Mouse (Mus musculus) thymus, postnatal 4 days (tissue): Measurements from ENCODE around the gene Rassf6.
"Not testable (repeated sequence)": the region's sequence is repeated elsewhere in the genome, so short reads cannot be mapped to it uniquely, and the experiment has no call there.

Source experiments
- DNase-seq: peaks from one replicate; pipeline ENCODE4 v3.0.0; 2021

Gene Rassf6

DNA sequence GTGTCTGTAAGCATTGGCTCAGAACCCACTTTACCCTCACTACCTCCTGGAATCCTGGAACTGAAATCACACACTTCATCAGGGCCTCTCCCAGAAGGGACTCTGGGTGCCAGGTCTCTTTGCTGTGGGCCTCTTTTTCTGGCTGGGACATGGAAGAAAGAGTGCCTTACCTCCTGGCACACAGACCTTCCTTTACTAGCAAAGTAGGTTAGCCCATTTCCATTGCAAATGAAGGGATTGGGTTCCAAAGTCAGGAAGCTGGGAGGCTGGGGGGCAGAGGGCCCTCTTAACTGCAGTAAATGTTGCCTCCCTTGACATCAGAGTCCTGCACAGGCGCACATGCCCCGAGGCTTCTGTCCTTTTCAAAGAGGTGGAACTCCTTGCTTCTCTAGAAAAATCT lies 17.2 kb downstream of the Rassf6 start:
- no peak for DNase-seq

DNA sequence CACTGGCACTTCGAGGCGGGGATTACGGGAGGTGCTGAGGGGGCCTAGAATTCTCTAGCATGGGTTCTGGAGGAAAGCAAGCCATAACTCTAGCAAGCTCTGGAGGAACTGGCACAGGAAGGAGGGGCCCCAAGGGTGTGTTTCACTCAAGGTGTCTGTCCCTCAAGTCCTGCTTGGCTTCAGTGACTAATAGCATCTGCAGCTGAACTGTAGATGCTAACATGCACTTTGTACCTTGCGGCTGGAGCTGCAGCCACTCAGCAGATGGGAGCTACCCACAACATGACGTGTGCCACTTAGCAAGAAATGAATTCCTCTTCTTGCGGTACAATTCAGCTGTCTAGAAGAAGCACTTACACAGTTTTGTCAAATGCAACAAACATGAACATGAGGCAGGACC lies 18.7 kb downstream of the Rassf6 start:
- DNase-seq, result no peak

GRCm38 (mm10) chr5:90621316-90621715 lies 19.1 kb downstream of the Rassf6 start:
- DNase-seq, result no peak

DNA sequence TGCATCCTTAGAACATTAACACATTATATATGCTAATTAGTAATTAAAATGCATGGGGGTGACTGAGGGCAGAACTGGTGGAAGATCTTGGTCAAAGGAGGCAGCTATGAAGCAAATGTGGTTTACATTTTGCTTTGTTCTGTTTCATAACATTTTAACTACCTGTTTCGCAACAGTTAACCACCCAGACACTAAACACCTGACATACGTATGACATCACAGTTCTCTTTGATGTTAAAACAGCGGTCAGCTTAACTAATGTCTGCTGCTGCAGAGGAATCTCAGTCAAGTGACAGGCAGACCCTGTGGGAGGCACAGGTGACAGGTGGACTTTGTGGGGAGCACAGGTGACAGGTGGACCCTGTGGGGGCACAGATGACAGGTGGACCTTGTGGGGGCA lies 22.6 kb downstream of the Rassf6 start:
- no peak for DNase-seq

DNA sequence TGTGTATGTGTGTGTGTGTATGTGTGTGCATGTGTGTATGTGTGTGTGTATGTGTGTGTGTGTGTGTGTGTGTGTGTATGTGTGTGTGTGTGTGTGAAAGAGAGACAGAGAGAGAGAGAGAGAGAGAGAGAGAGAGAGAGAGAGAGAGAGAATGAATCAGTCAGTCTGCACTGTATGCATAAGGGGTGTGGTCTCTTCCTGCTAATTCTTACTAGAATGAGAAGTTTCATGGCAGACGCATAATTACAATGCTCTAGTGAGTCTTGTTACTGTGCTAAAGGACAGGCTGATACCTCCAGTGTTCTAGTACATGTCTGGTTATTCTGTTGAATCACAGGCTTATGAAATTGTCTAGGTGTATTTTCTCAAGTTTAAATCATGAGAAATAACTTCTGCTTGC lies 27.7 kb downstream of the Rassf6 start:
- DNase-seq, result not testable (repeated sequence)

GRCm38 (mm10) chr5:90611996-90612611 lies 28.4 kb downstream of the Rassf6 start:
- no peak for DNase-seq

DNA sequence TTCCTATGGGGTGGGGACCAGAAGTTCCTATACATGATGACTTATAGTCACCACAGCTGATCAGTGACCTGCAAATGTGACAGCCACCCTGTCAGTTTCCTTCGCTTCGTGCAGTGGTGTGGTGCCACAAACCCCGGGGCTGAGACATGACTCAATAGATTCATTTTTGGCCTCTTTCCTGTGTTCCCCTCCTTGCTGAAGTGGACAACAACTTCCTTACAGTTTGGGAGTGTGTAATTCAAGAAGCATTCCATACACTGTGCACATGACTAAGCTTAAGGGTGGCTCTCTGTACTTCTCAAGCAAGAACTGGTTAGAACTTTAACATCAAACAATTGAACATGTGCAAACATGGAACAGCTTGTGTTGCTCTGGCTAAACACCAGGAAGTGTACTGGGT lies 29.1 kb downstream of the Rassf6 start:
- no peak for DNase-seq

DNA sequence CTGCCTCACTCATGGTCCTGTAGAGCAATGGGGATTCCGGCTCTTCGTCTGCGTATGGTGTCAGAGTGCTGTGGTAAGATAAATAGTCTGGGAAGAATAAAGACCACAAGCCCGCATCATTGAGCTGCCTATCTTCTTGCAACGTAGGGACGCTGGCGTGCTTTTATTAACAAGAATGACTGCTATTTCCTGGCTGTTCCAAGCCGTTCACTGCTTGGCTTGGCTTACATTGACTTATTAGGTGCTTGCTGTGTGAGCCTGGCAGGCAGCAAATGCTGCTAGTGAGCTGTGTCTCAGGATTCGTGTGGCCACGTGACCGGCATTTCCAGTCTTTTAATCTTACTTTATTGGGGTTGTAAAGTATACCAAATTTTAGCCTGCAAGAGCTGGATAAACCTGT lies 31.6 kb downstream of the Rassf6 start:
- DNase-seq, result no peak

DNA sequence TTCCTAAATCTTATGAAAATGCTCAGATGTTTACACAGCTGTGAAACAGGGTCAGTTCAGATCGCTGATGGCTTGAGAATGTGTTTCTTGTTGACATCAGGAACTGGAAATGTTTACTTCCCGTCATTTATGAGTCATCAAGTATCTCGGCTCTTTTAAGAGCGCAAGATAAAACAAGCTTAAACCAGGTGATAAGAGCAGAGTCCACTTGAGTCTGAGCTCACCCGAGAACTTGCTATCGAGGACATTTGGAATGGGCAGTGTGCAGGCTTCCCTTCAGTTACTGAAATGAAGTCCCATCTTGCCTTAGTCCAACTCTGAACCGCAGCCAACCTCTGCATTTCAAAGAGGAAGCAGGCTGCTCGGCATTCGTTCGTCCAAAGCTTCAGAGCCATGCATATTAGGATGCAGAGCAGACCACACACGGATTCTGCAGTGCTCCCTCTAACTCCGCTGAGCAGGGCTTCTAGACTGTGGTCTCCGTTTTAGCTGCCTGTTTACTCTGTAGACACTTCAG lies 37.0 kb downstream of the Rassf6 start:
- DNase-seq, result no peak

DNA sequence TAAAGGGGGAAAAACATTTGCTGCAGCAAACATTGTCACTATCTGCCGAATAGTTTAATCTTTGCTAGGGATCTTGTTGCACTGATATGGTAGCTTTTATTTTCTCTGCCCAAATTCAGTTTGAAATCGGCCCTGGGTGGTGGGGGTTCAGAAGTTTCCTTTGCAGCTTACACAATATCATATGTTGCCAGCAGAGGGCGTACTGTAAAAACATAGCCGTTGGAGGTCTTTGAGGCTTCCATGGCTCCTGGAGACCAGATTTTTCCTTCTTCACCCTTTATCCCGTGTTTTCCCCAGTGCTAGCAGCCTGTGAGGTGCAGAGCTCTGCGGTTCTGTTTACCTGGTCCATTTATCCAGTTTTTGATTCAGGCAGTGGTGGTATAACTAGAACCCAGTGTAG lies 39.0 kb downstream of the Rassf6 start:
- peak; percentile 34 for DNase-seq

GRCm38 (mm10) chr5:90596155-90596554 lies 44.3 kb downstream of the Rassf6 start:
- DNase-seq, result no peak

GRCm38 (mm10) chr5:90594945-90595344 lies 45.5 kb downstream of the Rassf6 start:
- peak; percentile 28 for DNase-seq

- DNase-seq, result no peak
Observed at GRCm38 (mm10) chr5:90591936-90592335, 48.5 kb downstream of the Rassf6 start.

DNA sequence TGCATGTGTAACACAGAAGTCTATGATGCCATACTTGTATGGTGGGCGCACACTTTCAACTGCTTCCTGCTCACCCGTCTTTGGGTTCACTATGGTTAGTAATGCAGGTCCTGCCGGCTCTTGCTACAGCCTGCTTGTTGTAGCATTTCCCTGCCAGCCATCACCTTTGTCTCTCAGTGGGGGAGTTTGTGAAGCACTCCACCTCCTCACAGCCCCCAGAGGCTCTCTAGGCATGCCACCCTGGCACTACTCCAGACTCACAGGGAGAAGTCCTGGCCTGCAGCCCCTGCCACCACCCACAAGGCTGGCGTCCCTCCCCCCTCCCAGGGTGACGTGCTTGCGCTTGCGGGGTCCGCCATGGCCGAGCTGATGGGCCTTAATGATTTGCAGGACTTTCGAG lies 49.8 kb downstream of the Rassf6 start:
- no peak for DNase-seq

DNA sequence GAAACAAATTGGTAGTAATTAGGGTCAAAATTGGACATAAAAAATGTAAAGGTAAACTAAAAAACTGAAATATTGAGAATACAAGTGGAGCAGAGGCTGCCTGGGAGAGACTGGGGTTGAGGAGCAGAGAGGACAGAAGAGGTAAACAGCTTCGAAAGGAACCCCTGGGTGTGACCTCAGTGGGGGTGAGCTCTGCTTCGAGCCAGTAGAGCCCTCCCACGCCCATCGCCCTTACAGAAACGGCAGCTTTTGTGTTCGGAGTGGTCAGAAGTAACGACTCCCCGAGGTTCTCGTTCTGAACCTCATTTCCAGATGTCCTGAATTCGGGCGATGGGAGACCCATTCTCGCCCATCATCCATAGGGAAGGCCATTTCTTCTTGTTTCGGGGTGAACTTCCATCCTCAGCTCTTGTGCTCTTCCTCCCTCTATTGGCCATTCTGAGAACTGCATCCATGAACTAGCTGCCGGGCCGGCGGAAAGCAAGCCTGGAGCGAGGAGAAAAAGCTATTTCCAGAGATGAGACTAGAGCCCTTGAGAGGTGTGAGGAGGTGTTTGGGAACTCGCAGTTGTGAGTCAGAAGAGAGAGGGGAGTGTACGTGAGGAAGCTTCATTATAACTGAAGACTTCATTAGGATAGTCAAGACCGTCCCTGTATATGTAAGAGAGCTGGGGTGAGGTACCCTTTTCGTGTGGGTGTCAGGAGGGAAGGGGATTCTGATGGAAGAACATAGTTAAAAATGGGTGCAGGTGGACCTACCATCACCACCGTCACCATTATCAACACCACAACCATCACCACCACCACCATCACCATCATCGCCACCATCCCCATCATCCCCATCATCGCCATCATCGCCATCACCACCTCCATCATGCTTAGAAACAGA lies 51.5 kb downstream of the Rassf6 start:
- peak; percentile 62 for DNase-seq

GRCm38 (mm10) chr5:90588104-90588503 lies 52.4 kb downstream of the Rassf6 start:
- no peak for DNase-seq

GRCm38 (mm10) chr5:90586511-90586910 lies 53.9 kb downstream of the Rassf6 start:
- DNase-seq, result no peak

- no peak for DNase-seq
Observed at GRCm38 (mm10) chr5:90584799-90585198, 55.7 kb downstream of the Rassf6 start.

DNA sequence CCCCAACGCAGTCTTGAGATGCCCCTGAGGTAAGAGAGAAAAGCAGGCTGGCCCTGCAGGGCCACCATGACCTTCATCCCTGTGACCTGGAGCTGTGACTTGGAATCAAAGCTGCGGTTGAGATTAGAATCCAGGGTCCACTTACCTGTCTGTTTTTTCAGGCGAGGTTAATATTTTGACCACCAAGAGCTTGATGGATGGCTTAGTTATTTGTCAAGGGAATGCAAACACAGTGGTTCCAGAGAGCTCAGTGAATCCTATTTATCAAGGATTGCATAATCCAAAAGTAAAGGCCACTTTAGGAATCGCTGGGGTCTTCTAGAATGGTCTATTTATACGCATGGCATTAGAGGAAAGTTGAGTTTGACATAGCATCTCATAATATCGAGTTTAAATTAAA lies 58.3 kb downstream of the Rassf6 start:
- DNase-seq, result no peak

DNA sequence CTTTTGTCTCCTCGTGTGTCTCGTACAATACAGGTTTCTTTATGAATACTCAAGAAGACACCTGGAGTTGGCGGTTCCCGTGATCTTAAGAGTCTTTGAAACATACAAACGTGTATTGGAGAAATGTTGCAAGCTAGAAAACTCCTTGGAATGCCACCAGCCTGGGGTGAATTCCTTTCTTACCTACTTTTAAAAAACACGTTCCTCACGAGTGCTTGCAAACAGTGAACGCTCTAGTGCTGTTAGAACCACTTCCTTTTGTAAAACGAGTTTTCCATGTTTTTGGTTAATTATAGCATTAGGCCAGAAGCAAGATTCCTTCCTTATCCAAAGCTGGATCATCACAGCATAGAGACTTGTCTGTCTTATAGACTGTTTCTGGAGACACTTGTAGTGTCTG lies 60.9 kb downstream of the Rassf6 start:
- no peak for DNase-seq

- no peak for DNase-seq
Observed at GRCm38 (mm10) chr5:90577751-90578150, 62.7 kb downstream of the Rassf6 start.

- DNase-seq, result no peak
Observed at GRCm38 (mm10) chr5:90571216-90571615, 69.2 kb downstream of the Rassf6 start.

- no peak for DNase-seq
Observed at GRCm38 (mm10) chr5:90568338-90568737, 72.1 kb downstream of the Rassf6 start.

GRCm38 (mm10) chr5:90567788-90568187 lies 72.7 kb downstream of the Rassf6 start:
- no peak for DNase-seq
